Mouse (Mus musculus) embryo, embryonic 11.5 days (tissue): ENCODE results near the gene Arhgap10.

Source experiments
- DNase-seq: peaks from one replicate; pipeline ENCODE4 v3.0.0-alpha.2; 2012; ENCODE audit warnings: low read depth, low spot score

The Arhgap10 gene

DNA sequence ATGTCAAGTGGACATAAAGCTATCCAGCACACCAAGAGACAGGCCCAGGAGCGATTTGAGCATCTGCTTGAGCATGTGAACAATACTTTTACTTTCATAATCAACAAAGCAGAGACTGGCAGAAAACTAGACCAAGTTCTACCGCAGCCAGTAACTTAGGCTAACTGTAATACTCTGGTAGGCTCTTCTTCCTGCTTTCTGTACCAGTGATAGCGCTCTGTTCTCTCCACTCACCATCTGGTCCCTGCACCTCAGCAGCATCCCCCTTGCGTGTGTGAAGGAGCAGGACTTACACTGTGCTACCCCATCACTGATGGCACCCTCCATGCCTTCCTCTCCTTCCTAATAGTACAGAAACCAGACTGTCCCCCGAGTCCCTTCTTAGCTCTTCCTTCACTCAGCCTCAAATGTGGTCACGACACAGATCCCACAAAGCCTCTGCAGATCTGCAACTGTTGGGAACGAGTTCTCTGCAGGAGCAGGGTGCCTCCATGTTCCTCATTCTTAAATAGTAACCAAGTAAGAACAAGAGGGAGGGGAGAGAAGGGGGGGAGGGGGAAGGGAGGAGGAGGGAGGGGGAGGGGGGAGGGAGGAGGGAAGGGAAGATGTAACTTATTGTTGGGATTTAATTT, 235.0 kb downstream of the Arhgap10 start:
- DNase-seq: no peak

DNA sequence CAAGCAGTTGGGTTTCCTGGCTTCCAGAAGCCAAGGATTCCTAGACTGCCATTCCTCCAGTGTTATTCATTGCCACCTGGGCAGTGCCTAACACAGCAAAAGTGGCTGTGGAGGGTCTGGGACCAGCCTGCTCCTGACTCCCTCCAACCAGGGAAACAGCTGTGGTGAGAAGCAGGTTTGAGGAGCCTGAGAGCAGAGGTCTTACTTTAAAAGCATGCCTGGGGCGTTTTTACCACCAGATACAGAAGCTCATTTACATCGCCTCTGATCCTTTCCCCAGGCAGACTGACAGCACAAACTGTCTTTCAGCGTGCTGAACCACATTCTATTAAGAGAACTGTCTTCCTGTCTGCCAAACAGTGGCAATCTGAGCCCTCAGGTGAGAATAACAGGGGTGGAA, 237.8 kb downstream of the Arhgap10 start:
- no peak for DNase-seq

DNA sequence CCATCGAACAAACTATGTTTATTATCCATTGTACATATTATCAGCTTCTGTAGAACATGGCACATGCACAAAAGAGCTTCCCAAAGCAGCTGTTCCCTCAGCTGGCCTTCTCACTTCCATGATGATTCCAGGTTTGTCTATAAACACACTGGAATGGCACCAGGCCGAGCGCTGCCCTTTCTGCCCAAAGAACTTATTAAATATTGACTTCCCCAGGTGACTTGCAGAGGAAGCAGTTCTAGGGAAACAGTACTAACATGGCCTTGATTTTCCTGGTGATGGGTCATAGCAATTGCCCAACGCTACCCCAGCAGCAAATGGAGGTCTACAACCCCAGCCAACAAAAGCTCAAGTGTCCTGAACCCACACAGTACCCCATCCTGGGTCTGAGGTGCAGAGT, 239.5 kb downstream of the Arhgap10 start:
- no peak for DNase-seq

GRCm38 (mm10) chr8:77276827-77277226, 240.9 kb downstream of the Arhgap10 start:
- DNase-seq: no peak

GRCm38 (mm10) chr8:77275571-77275970, 242.2 kb downstream of the Arhgap10 start:
- no peak for DNase-seq

GRCm38 (mm10) chr8:77272136-77272535, 245.6 kb downstream of the Arhgap10 start:
- DNase-seq: no peak

GRCm38 (mm10) chr8:77267941-77268405, 249.8 kb downstream of the Arhgap10 start:
- no peak for DNase-seq

DNA sequence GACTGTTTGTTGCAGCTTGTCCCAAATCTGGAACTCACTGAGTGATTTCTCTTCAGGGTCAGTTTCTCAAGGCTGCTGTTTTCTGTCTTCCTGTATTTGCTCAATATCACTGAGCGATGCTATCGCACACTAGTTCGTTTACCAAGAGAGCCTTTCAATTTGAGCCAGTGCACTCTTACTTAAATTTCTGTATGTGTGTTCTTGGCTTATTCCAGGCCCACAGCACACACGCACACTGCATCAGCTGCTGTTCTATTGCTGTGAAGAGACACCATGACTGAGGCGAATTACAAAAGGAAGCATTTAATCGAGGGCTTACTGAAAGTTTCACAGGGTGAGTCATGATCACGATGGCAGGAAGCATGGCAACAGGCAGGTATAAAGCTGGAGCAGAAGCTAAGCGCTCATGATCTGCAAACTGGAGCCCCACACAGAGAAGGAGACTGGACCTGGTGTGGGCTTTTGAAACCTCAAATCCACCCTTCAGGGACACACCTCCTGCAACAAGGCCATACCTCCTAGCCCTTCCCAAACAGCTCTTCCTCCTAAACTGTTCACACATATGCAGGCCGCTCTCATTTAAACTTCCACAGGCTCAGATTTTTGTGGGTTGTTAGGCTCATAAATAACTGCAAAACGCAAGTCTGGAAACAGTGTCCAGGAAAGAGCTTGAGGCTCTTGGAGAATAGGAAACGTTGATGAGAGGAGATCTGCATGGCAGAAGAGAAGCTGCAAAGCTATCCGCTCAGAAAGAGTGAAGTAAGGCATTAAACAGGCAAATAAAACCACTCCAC, 255.3 kb downstream of the Arhgap10 start:
- DNase-seq: no peak

- DNase-seq: no peak
Observed at GRCm38 (mm10) chr8:77261215-77261614, 256.5 kb downstream of the Arhgap10 start.

- DNase-seq: no peak
Observed at GRCm38 (mm10) chr8:77257085-77257451, 260.7 kb downstream of the Arhgap10 start.

DNA sequence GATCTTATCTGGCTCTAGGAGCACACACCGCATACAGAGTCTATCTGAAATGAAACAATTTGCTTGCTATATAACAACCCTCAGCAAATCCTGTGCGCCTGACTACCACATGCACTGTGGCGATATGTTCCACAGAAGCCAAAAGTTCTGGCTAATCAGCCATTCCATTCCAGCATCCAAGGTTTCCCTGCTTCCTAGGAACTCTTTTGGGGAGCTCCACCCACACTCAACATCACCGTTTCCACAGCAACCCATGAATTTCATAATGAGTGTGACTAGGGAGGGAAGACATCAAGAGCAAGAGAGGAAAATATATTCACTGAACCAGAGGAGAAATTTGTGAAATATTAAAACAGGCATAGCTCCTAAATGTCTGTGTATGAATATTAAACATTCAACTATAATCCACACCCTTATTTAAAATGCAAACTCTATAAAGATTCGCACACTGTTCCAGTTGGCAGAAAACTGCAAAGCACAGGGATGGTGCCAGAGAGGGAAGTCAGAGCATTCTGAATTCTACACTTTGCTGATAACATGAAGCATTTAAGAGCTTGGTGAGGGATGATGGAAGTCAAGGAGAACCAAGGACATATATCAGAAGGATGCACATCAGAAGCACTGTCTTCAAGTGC, 261.2 kb downstream of the Arhgap10 start:
- DNase-seq: no peak

GRCm38 (mm10) chr8:77254466-77254865, 263.3 kb downstream of the Arhgap10 start:
- no peak for DNase-seq

DNA sequence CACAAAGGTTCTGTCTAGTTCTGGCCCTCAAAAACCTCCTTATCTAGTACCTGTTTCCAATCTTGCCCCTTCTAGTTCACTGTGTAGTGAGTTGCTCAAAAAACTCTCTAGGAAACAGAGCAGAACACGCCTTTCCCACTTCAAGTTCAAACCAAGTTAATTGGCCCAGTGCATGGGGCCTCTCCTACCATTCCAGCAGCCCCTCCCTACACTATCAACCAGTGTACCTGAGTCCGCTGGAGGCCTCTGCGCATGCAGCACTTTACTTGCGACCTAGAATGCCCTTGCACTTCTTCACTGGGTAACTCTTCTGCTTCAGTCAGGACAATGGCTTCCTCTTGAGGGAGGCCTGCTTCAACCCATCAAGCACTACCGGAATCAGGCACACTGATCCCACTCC, 266.6 kb downstream of the Arhgap10 start:
- no peak for DNase-seq

DNA sequence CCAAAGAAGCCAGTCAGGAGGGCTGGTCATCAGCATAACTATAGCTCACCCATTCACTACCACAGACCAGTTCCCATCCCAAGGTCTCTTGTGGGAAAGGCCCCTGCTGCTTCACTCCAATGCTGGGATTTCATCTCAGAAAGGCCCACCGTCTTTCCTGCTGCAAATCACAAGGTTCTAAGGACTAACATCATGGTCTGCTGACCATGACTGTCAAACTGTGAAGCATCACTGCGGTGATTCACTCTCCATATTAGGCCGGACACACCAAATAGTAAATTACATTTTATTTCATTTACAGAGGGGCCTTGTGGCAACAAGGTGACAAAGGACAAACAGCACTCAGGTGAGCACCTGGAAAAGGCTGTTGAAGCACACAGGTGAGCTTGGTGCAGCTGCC, 267.7 kb downstream of the Arhgap10 start:
- no peak for DNase-seq

GRCm38 (mm10) chr8:77241381-77241780, 276.4 kb downstream of the Arhgap10 start:
- DNase-seq: no peak

DNA sequence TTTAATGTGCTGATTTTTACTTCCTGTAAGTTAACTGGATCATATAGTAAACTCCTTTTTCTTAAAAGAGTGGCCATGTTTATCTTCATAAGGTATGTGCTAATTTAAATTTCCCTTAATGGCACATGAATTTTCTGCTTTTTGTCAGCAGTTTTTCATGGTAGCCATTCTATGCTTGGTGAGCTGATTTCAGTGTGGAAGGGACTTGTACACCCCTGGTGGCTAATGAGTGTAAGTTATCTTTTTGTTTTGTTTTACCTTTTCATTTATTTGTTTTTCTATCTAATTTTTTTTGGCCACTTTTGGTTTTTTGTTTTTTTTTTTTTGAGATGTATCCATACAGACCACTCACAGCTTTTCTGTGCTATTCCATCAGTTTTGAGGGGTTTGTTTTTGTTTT, 278.3 kb downstream of the Arhgap10 start:
- DNase-seq: no peak

GRCm38 (mm10) chr8:77236701-77237100, 281.1 kb downstream of the Arhgap10 start:
- no peak for DNase-seq

DNA sequence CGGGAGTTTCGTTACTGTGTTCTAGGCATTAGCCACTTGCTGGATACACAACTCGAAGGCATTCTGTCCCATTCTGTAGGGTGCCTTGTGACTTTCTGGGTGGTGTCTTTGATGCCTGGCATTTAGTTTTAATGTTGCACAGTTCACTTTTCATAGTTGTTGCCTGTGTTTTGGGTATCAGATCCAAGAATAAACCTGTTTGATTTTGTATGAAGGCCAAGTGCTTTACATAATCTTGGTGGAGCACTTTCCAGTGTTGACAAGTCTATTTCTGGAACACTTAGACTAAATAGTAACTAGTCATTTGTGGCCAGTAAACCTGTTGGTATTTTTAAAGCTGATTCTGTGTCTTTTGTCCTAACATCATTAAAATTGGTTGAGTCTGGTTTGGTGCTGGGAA, 285.3 kb downstream of the Arhgap10 start:
- no peak for DNase-seq

- DNase-seq: no peak
Observed at GRCm38 (mm10) chr8:77231834-77232233, 285.9 kb downstream of the Arhgap10 start.

DNA sequence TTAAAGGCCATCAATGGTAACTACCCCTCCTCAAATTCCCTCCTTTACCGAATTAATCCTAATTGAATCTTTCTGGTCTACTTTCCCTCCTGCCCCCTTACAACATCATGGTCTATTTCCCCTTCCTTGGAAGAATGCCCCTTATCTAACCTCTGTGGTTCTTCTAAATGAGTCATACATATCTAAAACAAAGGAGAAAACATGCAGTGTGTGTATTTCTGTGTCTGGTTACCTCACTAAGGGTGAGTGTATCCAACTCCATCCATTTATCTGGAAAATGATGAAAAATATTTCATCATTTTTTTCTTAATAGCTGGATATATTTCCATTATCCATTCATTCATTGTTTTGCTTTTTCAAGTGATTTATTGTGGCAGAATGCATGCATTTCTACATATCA, 286.5 kb downstream of the Arhgap10 start:
- no peak for DNase-seq

- DNase-seq: no peak
Observed at GRCm38 (mm10) chr8:77228688-77229087, 289.1 kb downstream of the Arhgap10 start.

DNA sequence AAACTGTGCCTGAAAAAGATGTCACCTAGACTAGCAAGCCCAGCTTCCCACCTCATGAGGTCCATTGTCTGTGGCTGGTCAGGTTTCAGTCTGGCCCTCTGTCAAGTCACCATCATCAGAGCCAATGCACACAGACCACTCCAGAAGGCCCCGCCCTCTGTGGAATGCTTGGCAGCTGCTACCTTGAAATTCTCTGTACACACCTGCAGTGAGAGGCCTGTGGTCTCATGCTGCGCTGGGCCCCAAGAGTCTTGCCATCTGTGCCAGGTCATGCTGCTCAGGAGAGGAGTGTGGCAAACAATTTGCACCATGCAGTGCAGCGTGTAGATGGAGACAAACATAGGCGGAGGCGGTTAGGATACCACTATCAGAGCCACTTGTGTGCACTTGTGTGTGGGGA, 290.0 kb downstream of the Arhgap10 start:
- DNase-seq: no peak

- no peak for DNase-seq
Observed at GRCm38 (mm10) chr8:77223123-77223522, 294.6 kb downstream of the Arhgap10 start.
